Mouse (Mus musculus) kidney, adult 2 months (tissue): ENCODE measurements around the gene Kcnmb2. TPM values are rescaled to one million over a fixed set of nuclear protein-coding genes. Genes with fewer than 3 reads are reported as not detected.

Source experiments
- DNase-seq: peaks from one replicate; pipeline ENCODE4 v3.0.0; 2021
- H3K27ac ChIP-seq: fragments of 200-500 bp; 2 replicates; pipeline ENCODE4 v1.5.1; 2012; ENCODE audit warnings: low read depth, low read length, control low read depth, inconsistent platforms; ENCODE audit not compliant: insufficient read depth
- H3K27me3 ChIP-seq: fragments of 200-500 bp; replicated peaks from 2 replicates; pipeline ENCODE4 v1.6.1; 2012; ENCODE audit warnings: mild to moderate bottlenecking, moderate library complexity, low read length, inconsistent platforms; ENCODE audit not compliant: control insufficient read depth, insufficient read depth
- H3K36me3 ChIP-seq: fragments of 200-500 bp; 2 replicates; pipeline ENCODE4 v1.6.1; 2012; ENCODE audit warnings: mild to moderate bottlenecking, moderate library complexity, low read length, inconsistent platforms; ENCODE audit not compliant: control insufficient read depth, insufficient read depth
- H3K4me1 ChIP-seq: fragments of 200-500 bp; 2 replicates; pipeline ENCODE4 v1.6.1; 2011; ENCODE audit warnings: low read length; ENCODE audit not compliant: control insufficient read depth, insufficient read depth
- H3K4me3 ChIP-seq: fragments of 200-500 bp; 2 replicates; pipeline ENCODE4 v1.5.1; 2011; ENCODE audit warnings: mild to moderate bottlenecking, low read depth, low read length, control low read depth; ENCODE audit not compliant: insufficient read depth
- CTCF ChIP-seq: fragments of 200-500 bp; conservative IDR thresholded peaks from 2 replicates; pipeline ENCODE4 v1.5.1; 2011; ENCODE audit warnings: low read depth, mild to moderate bottlenecking, control low read depth, low read length, moderate library complexity, mixed read lengths; ENCODE audit not compliant: insufficient read depth, insufficient read length
- POLR2A ChIP-seq: fragments of 200-500 bp; IDR thresholded peaks from one replicate; pipeline ENCODE4 v1.6.1; 2011; ENCODE audit warnings: low read depth, low read length, control low read depth
- WGBS: fragments of 180-500 bp; shearing (Covaris S2); methylation state at CpG from one replicate; pipeline ENCODE4 v1.1.7; 2018; 5-methylcytosine and 5-hydroxymethylcytosine counted together
- polyA plus RNA-seq: library from polyadenylated mRNA; depleted of rRNA; stranded (reverse); fragments of >200 nt; gene quantifications from 2 replicates; pipeline ENCODE4 v1.2.3, GENCODE M21; 2012

The Kcnmb2 gene
- polyA plus RNA-seq, 1 experiment = 0.05 TPM

DNA sequence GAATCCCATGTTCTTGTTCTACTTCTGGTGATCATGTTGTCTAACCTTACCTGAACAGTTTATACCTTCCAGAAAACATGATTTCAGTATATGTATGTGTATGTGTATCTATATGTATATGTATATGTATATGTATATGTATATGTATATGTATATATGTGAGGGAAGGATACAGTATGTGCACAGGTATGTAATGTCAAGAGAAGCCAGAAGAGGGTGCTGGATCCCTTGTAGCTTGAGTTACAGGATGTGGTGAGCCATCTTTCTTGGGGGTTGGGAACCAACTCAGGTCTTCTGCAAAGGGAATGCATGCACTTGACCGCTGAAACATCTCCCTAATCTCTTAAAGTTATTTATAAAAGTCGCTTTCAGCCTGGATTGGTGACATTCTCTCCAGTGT, 286.6 kb downstream of the Kcnmb2 start:
- TF ChIP-seq POLR2A = no peak
- no peak for TF ChIP-seq CTCF

DNA sequence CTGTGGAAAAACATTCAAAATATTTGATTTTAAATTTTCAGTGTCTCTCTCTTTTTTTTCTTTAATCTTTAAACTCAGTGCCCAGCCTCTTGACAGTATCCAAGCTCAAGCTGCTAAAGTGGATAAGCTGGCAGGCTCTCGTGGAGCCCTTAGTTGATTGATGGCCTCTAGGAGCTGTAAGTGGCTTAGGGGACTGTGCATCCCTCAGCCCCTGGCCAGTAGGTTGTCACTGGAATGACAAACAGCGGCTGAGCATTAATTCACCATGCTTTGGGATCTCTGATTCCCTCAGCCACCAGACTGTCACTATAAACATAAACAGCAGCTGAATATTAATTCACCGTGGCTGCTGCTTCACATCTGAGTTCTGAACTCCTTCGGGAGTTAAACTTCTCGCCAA, 287.6 kb downstream of the Kcnmb2 start:
- Histone ChIP-seq H3K27ac (no peak overlapping the region), H3K27me3 (no peaks in the 10 kb centered on the region), H3K36me3 (no peaks in the 10 kb centered on the region), H3K4me1 (no peaks in the 10 kb centered on the region), H3K4me3 (no peak overlapping the region)
- no peak for DNase-seq
- 63% methylated on average over 5 of the region's 5 CpGs for WGBS
- TF ChIP-seq CTCF (no peak), POLR2A (no peak)

More for the DNA sequence above, 286.6 kb downstream of the Kcnmb2 start:
- H3K27me3 ChIP-seq = no peaks in the 10 kb centered on the region
- H3K4me1 ChIP-seq = no peaks in the 10 kb centered on the region
- H3K4me3 ChIP-seq = no peak overlapping the region
- DNase-seq = no peak
- no peaks in the 10 kb centered on the region for H3K36me3 ChIP-seq
- H3K27ac ChIP-seq = no peak overlapping the region
- WGBS = 91% methylated on average over 2 of the region's 2 CpGs

DNA sequence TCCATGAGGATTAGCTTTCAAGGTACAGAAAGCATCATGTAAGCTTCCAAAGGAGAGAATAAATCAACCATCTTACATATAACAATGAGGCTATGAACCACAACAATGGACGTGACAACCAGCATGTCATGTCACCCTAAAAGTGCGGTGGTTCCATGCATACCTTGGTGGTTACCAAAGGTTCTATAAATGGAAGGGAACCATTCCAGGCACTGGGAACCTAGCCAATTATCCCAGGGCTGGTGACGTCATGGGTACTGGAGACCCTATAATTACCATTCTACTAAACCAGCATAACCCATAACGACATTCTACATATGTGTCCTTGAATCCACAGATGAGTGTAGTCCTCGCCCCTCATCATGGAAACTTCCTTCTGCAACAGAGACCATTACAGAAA, 291.7 kb downstream of the Kcnmb2 start:
- no peak for TF ChIP-seq POLR2A
- no peak for TF ChIP-seq CTCF
- no peak overlapping the region for H3K27ac ChIP-seq
- H3K27me3 ChIP-seq = no peaks in the 10 kb centered on the region
- DNase-seq = no peak
- H3K4me3 ChIP-seq = no peak overlapping the region
- WGBS = 77% methylated on average over 5 of the region's 5 CpGs
- H3K4me1 ChIP-seq = no peaks in the 10 kb centered on the region
- H3K36me3 ChIP-seq = no peaks in the 10 kb centered on the region

DNA sequence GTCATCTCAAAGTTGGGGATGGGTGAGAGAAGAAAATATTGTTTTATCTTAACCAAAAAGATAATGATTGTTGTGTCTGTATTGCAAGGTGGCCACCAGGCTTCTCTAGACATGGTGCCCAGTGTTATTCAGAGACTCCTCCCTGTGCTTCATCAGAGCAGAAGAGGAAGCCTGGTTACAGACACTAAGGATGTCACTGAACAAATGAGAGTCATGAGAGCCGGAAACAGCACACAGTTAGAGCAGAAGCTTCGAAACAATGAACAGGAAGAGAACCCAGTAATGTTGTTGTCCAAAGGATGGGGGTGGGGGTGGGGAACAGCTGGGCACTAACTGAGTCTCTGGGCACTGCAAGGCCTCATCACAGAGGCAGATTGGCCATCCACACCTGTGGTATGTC, 324.4 kb downstream of the Kcnmb2 start:
- 74% methylated on average over 2 of the region's 2 CpGs for WGBS
- Histone ChIP-seq H3K4me1 (no peaks in the 10 kb centered on the region), H3K36me3 (no peaks in the 10 kb centered on the region), H3K4me3 (no peak overlapping the region), H3K27ac (no peak overlapping the region), H3K27me3 (no peaks in the 10 kb centered on the region)
- no peak for DNase-seq
- TF ChIP-seq CTCF (no peak), POLR2A (no peak)

DNA sequence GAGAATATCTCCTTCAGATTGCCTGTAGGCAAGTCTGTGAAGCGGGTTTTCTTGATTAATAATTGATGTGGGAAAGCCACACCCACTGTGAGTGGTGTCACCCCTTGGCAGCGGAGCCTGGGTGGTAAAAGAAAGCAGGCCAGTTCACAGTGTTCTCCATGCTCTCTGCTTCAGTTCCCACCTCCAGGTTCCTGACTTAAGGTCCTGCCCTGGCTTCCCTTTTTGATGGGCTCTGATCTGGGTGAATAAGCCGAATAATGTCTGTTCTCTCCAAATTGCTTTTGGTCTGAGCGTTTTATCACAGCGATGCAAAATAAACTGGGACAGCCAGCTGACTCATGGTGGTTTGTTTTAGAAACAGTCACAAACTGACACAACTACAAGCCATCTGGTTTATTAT, 334.5 kb downstream of the Kcnmb2 start:
- Histone ChIP-seq H3K27ac (no peak overlapping the region), H3K27me3 (no peaks in the 10 kb centered on the region), H3K36me3 (no peaks in the 10 kb centered on the region), H3K4me3 (no peak overlapping the region), H3K4me1 (no peaks in the 10 kb centered on the region; the same call in 1 of the 2 replicates)
- peak; percentile 33 for DNase-seq
- WGBS = 56% methylated on average over 5 of the region's 5 CpGs
- TF ChIP-seq POLR2A (no peak), CTCF (no peak)
